Mouse (Mus musculus): ENCODE data around the gene Def6. TPM values are rescaled to one million over a fixed set of nuclear protein-coding genes. Genes with fewer than 3 reads are reported as not detected.

Gene Def6
- total and polyA plus RNA-seq, 3 experiments, result 121 to 154 TPM; not detected in 1

DNA sequence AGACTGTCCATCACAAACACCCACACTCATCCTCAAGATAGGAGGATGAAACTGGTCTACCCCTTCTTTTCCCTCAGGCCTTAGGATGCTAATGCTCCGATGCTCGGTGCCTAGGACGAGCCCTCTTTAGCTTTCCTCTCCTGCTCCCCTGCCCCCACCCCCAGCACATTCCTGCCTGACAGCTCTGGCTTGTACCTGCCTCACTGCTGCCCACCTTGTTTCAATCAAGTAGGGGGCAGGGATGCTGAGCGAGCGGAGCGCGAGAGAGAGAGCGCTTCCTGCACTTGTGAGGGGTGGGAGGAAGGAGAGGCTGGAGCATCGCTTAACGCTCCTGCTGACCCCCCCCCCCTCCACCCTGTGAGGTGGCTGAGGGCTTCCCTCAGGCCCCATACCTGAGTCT lies 47.2 kb upstream of the Def6 start:
- Histone ChIP-seq H3K9me3 (replicated peaks; ENCODE audit: insufficient read depth, low read length) (no peaks in the 10 kb centered on the region), H3K9ac (ENCODE audit: control insufficient read depth, low read depth, low read length, poor library complexity, severe bottlenecking) (no peak overlapping the region), H3K27ac (ENCODE audit: control insufficient read depth, low read depth, low read length) (no peak overlapping the region), H3K4me3 (ENCODE audit: control insufficient read depth in 1 of 2, insufficient read depth in 1 of 2, low read depth in 2 of 2, low read length in 2 of 2) (no peak overlapping the region), H3K36me3 (ENCODE audit: control insufficient read depth in 1 of 2, insufficient read depth in 2 of 2, low read length in 2 of 2) (no peaks in the 10 kb centered on the region), H3K4me1 (ENCODE audit: control insufficient read depth in 1 of 2, insufficient read depth in 2 of 2, low read length in 2 of 2) (no peaks in the 10 kb centered on the region), H3K79me2 (ENCODE audit: control insufficient read depth, insufficient read depth, low read length, poor library complexity) (no peaks in the 10 kb centered on the region), H3K27me3 (ENCODE audit: control insufficient read depth in 1 of 2, insufficient read depth in 2 of 2, low read length in 2 of 2) (peaks cover 0 to 5% of the 10 kb centered on the region in 2 experiments; a peak in 3 of 4 replicates)
- no peak for TF ChIP-seq USF1 (IDR thresholded peaks at IDR 0.05; ENCODE audit: low read depth, low read length)
- TF ChIP-seq MYC (IDR thresholded peaks at IDR 0.05; ENCODE audit: low read depth, low read length), result no peak
- DNase-seq (ENCODE audit: low read depth, low spot score), result no peak

DNA sequence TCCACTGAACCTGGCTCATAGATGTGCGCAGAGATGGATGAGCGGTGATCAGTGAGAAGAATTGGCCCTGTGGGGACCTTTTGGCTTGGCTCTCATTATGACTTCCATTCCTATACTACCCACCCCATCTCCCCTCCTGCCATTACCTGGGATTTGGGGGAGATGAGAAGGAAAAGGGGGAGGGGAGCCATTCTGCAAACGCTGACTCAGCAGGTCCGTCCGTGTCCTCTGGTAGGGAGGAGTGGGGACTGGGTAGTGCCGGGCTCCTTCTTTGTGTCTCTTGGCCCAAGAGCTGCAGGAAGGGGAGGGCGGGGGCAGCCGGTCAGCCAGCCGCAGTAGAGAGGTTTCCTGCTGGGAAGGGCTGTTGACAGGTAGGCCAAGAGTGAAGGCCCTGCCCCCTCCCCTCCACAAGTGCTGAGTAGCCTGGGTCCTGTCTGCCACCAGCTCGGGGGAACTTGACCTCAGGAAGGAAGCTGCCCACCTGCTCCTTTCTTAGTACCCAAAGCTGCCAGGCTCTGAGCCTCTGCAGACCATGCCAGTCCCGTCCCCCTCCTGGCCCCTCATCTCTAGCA lies 46.2 kb upstream of the Def6 start:
- no peak for TF ChIP-seq ZKSCAN1 (IDR thresholded peaks at IDR 0.05; ENCODE audit: low read depth, low read length)
- TF ChIP-seq CHD2 (IDR thresholded peaks at IDR 0.05; ENCODE audit: low read length), result no peak
- TF ChIP-seq MAX (IDR thresholded peaks at IDR 0.05; ENCODE audit: low read length), result no peak
- TF ChIP-seq E2F4 (IDR thresholded peaks at IDR 0.05; ENCODE audit: borderline replicate concordance, low read depth, low read length), result no peak
- TF ChIP-seq NELFE (IDR thresholded peaks at IDR 0.05; ENCODE audit: low read depth, low read length), result no peak
- TF ChIP-seq POLR2A (IDR thresholded peaks at IDR 0.05; ENCODE audit: control insufficient read depth in 1 of 2, insufficient read depth in 1 of 2, low read depth in 1 of 2, low read length in 2 of 2, poor library complexity in 1 of 2), result no peak
- no peak for TF ChIP-seq MYB (IDR thresholded peaks at IDR 0.05; ENCODE audit: low read depth, low read length)
- TF ChIP-seq MXI1 (IDR thresholded peaks at IDR 0.05; ENCODE audit: low read depth, low read length), result no peak
- TF ChIP-seq USF2 (IDR thresholded peaks at IDR 0.05; ENCODE audit: borderline replicate concordance in 1 of 2, insufficient read depth in 1 of 2, low read depth in 1 of 2, low read length in 2 of 2), result no peak
- TF ChIP-seq CTCF (IDR thresholded peaks at IDR 0.05 in 2 of 3, conservative IDR thresholded peaks at IDR 0.05 in 1 of 3; ENCODE audit: control insufficient read depth in 1 of 3, insufficient read depth in 1 of 3, low read depth in 2 of 3, low read length in 3 of 3, poor library complexity in 1 of 3, severe bottlenecking in 1 of 3), result no peak
- TF ChIP-seq EP300 (IDR thresholded peaks at IDR 0.05; ENCODE audit: low read depth in 1 of 2, low read length in 2 of 2), result no peak
- no peak for TF ChIP-seq JUND (IDR thresholded peaks at IDR 0.05; ENCODE audit: low read depth, low read length)
- no peak for TF ChIP-seq MEF2A (IDR thresholded peaks at IDR 0.05; ENCODE audit: extremely low read depth, insufficient replicate concordance, low read depth, low read length, poor library complexity, severe bottlenecking)
- TF ChIP-seq MAZ (IDR thresholded peaks at IDR 0.05; ENCODE audit: low read depth, low read length), result no peak
- no peak for TF ChIP-seq TBP (IDR thresholded peaks at IDR 0.05; ENCODE audit: low read depth, low read length)
- no peak for TF ChIP-seq NRF1 (IDR thresholded peaks at IDR 0.05; ENCODE audit: insufficient read depth, low read depth, low read length, poor library complexity, severe bottlenecking)
- Histone ChIP-seq H3K27me3 (ENCODE audit: control insufficient read depth in 1 of 2, insufficient read depth in 2 of 2, low read length in 2 of 2) (peaks cover 0 to 6% of the 10 kb centered on the region in 2 experiments; a peak in 3 of 4 replicates), H3K79me2 (ENCODE audit: control insufficient read depth, insufficient read depth, low read length, poor library complexity) (no peaks in the 10 kb centered on the region), H3K36me3 (ENCODE audit: control insufficient read depth in 1 of 2, insufficient read depth in 2 of 2, low read length in 2 of 2) (no peaks in the 10 kb centered on the region), H3K27ac (ENCODE audit: control insufficient read depth, low read depth, low read length) (no peak overlapping the region), H3K9ac (ENCODE audit: control insufficient read depth, low read depth, low read length, poor library complexity, severe bottlenecking) (no peak overlapping the region), H3K4me1 (ENCODE audit: control insufficient read depth in 1 of 2, insufficient read depth in 2 of 2, low read length in 2 of 2) (no peaks in the 10 kb centered on the region), H3K4me3 (ENCODE audit: control insufficient read depth in 1 of 2, insufficient read depth in 1 of 2, low read depth in 2 of 2, low read length in 2 of 2) (no peak overlapping the region), H3K9me3 (replicated peaks; ENCODE audit: insufficient read depth, low read length) (no peaks in the 10 kb centered on the region)
- no peak for DNase-seq (ENCODE audit: low read depth, low spot score)
